Mouse (Mus musculus) midbrain, embryonic 13.5 days (tissue): ENCODE measurements around the gene Tmem268. TPM values are rescaled to one million over a fixed set of nuclear protein-coding genes. Genes with fewer than 3 reads are reported as not detected.

Source experiments
- ATAC-seq: fragments of 200-750 bp; cut with Nextera tagmentation; 2 replicates; pipeline ENCODE4 v1.8.0; 2017; ENCODE audit warnings: mild to moderate bottlenecking, moderate TSS enrichment, moderate library complexity
- H3K27ac ChIP-seq: fragments of 300-500 bp; sonication (generic); 2 replicates; pipeline ENCODE4 v1.5.1; 2015; ENCODE audit warnings: inconsistent platforms, mild to moderate bottlenecking, moderate library complexity
- H3K27me3 ChIP-seq: fragments of 300-500 bp; sonication (generic); 2 replicates; pipeline ENCODE4 v1.6.1; 2015; ENCODE audit warnings: mild to moderate bottlenecking, inconsistent platforms
- H3K36me3 ChIP-seq: fragments of 300-500 bp; sonication (generic); 2 replicates; pipeline ENCODE4 v1.6.1; 2015; ENCODE audit warnings: mild to moderate bottlenecking, inconsistent platforms
- H3K4me1 ChIP-seq: fragments of 300-500 bp; sonication (generic); replicated peaks from 2 replicates; pipeline ENCODE4 v1.6.1; 2015; ENCODE audit warnings: inconsistent platforms
- H3K4me2 ChIP-seq: fragments of 300-500 bp; sonication (generic); replicated peaks from 2 replicates; pipeline ENCODE4 v1.6.1; 2015; ENCODE audit warnings: moderate library complexity, mild to moderate bottlenecking, inconsistent platforms
- H3K4me3 ChIP-seq: fragments of 300-500 bp; sonication (generic); replicated peaks from 2 replicates; pipeline ENCODE4 v1.5.1; 2015; ENCODE audit warnings: mild to moderate bottlenecking, inconsistent platforms
- H3K9ac ChIP-seq: fragments of 300-500 bp; sonication (generic); replicated peaks from 2 replicates; pipeline ENCODE4 v1.6.1; 2015; ENCODE audit warnings: mild to moderate bottlenecking, inconsistent platforms
- H3K9me3 ChIP-seq: fragments of 300-500 bp; sonication (generic); 2 replicates; pipeline ENCODE4 v1.6.1; 2016; ENCODE audit warnings: mild to moderate bottlenecking, inconsistent platforms
- WGBS: fragments of 180-500 bp; shearing (Covaris S2); methylation state at CpG from one replicate; pipeline ENCODE4 v1.1.7; 2015; 5-methylcytosine and 5-hydroxymethylcytosine counted together
- polyA plus RNA-seq: library from polyadenylated mRNA; unstranded; fragments of >200 nt; fragmentation: Nextera tagmentation; extraction: Ambion mirVana; gene quantifications from 2 replicates; pipeline ENCODE4 v1.2.1, GENCODE M21; 2015

The Tmem268 gene
- 2.7 and 2.8 TPM in 2 replicates for polyA plus RNA-seq

- 0 out of 2 replicates have a peak, but pooled peaks cover 9% of the 10 kb centered on the region for H3K27me3 ChIP-seq
- WGBS = under 1% methylated on average over 81 of the region's 81 CpGs
- H3K9me3 ChIP-seq = no peaks in the 10 kb centered on the region
- H3K27ac ChIP-seq = no peak within 1 kb of the TSS
- peaks cover 30% of the 10 kb centered on the region for H3K4me1 ChIP-seq
- peaks cover 9% of the 10 kb centered on the region for H3K36me3 ChIP-seq
- peak; percentile 81 for ATAC-seq
- H3K4me3 ChIP-seq = peak within 1 kb of the TSS; percentile 67
- H3K9ac ChIP-seq = peak within 1 kb of the TSS; percentile 87
- peak within 1 kb of the TSS; percentile 90 for H3K4me2 ChIP-seq
Measured at GRCm38 (mm10) chr4:63558407-63559081, at the start of gene Tmem268. Gene Tmem268 (plus strand): TSS chr4:63558781.

- H3K4me1 ChIP-seq = no peaks in the 10 kb centered on the region
- 83% methylated on average over 2 of the region's 2 CpGs for WGBS
- H3K27ac ChIP-seq = no peak overlapping the region
- no peaks in the 10 kb centered on the region for H3K27me3 ChIP-seq
- no peak overlapping the region for H3K4me2 ChIP-seq
- ATAC-seq = no peak
- H3K4me3 ChIP-seq = no peak overlapping the region
- H3K36me3 ChIP-seq = no peaks in the 10 kb centered on the region
- H3K9me3 ChIP-seq = no peaks in the 10 kb centered on the region
- H3K9ac ChIP-seq = no peak overlapping the region
Measured at GRCm38 (mm10) chr4:63512921-63513320, 45.7 kb upstream of the Tmem268 start.

- no peaks in the 10 kb centered on the region for H3K4me1 ChIP-seq
- H3K27me3 ChIP-seq = no peaks in the 10 kb centered on the region
- no peak overlapping the region for H3K4me3 ChIP-seq
- no peak overlapping the region for H3K27ac ChIP-seq
- no peak overlapping the region for H3K9ac ChIP-seq
- no peaks in the 10 kb centered on the region for H3K36me3 ChIP-seq
- no peak for ATAC-seq
- H3K9me3 ChIP-seq = no peaks in the 10 kb centered on the region
- 70% methylated on average over 4 of the region's 4 CpGs for WGBS
- H3K4me2 ChIP-seq = no peak overlapping the region
Measured at GRCm38 (mm10) chr4:63514454-63514984, 44.1 kb upstream of the Tmem268 start.

GRCm38 (mm10) chr4:63515021-63515420, 43.6 kb upstream of the Tmem268 start:
- no peak overlapping the region for H3K4me2 ChIP-seq
- no peaks in the 10 kb centered on the region for H3K4me1 ChIP-seq
- no peaks in the 10 kb centered on the region for H3K9me3 ChIP-seq
- no peak for ATAC-seq
- no peaks in the 10 kb centered on the region for H3K27me3 ChIP-seq
- H3K36me3 ChIP-seq = no peaks in the 10 kb centered on the region
- H3K4me3 ChIP-seq = no peak overlapping the region
- H3K27ac ChIP-seq = no peak overlapping the region
- 89% methylated on average over 5 of the region's 5 CpGs for WGBS
- H3K9ac ChIP-seq = no peak overlapping the region

GRCm38 (mm10) chr4:63521813-63522419, 36.7 kb upstream of the Tmem268 start:
- Histone ChIP-seq H3K27me3 (no peaks in the 10 kb centered on the region), H3K36me3 (no peaks in the 10 kb centered on the region), H3K9me3 (no peaks in the 10 kb centered on the region), H3K4me1 (no peaks in the 10 kb centered on the region), H3K9ac (no peak overlapping the region), H3K4me3 (no peak overlapping the region), H3K27ac (no peak overlapping the region), H3K4me2 (no peak overlapping the region)
- no peak for ATAC-seq
- 84% methylated on average over 2 of the region's 2 CpGs for WGBS

GRCm38 (mm10) chr4:63525514-63525913, 33.1 kb upstream of the Tmem268 start:
- WGBS = 67% methylated on average over 8 of the region's 8 CpGs
- no peak overlapping the region for H3K9ac ChIP-seq

GRCm38 (mm10) chr4:63528946-63529345, 29.6 kb upstream of the Tmem268 start:
- Histone ChIP-seq H3K9ac (no peak overlapping the region), H3K4me2 (no peak overlapping the region), H3K36me3 (no peaks in the 10 kb centered on the region), H3K4me1 (no peaks in the 10 kb centered on the region), H3K27me3 (no peaks in the 10 kb centered on the region), H3K27ac (no peak overlapping the region), H3K9me3 (no peaks in the 10 kb centered on the region), H3K4me3 (no peak overlapping the region)
- ATAC-seq = 0 out of 2 replicates have a peak, but pooled peaks have one; percentile 40
- WGBS = 77% methylated on average over 6 of the region's 6 CpGs

More at GRCm38 (mm10) chr4:63525514-63525913, 33.1 kb upstream of the Tmem268 start:
- H3K9me3 ChIP-seq = no peaks in the 10 kb centered on the region
- ATAC-seq = no peak
- H3K4me3 ChIP-seq = no peak overlapping the region
- H3K27me3 ChIP-seq = no peaks in the 10 kb centered on the region
- H3K4me2 ChIP-seq = no peak overlapping the region
- H3K36me3 ChIP-seq = no peaks in the 10 kb centered on the region
- H3K4me1 ChIP-seq = no peaks in the 10 kb centered on the region
- H3K27ac ChIP-seq = no peak overlapping the region

GRCm38 (mm10) chr4:63530409-63530808, 28.2 kb upstream of the Tmem268 start:
- Histone ChIP-seq H3K4me2 (no peak overlapping the region), H3K27me3 (no peaks in the 10 kb centered on the region), H3K27ac (no peak overlapping the region), H3K4me1 (no peaks in the 10 kb centered on the region), H3K9ac (no peak overlapping the region), H3K4me3 (no peak overlapping the region), H3K9me3 (no peaks in the 10 kb centered on the region), H3K36me3 (no peaks in the 10 kb centered on the region)
- ATAC-seq = no peak
- 83% methylated on average over 7 of the region's 7 CpGs for WGBS

- 0 out of 2 replicates have a peak, but pooled peaks cover 8% of the 10 kb centered on the region for H3K4me1 ChIP-seq
- no peaks in the 10 kb centered on the region for H3K9me3 ChIP-seq
- no peaks in the 10 kb centered on the region for H3K27me3 ChIP-seq
- H3K4me3 ChIP-seq = no peak overlapping the region
- H3K4me2 ChIP-seq = no peak overlapping the region
- no peak overlapping the region for H3K27ac ChIP-seq
- ATAC-seq = no peak
- H3K9ac ChIP-seq = no peak overlapping the region
- 80% methylated on average over 4 of the region's 4 CpGs for WGBS
- no peaks in the 10 kb centered on the region for H3K36me3 ChIP-seq
Measured at GRCm38 (mm10) chr4:63537602-63538001, 21.0 kb upstream of the Tmem268 start.

GRCm38 (mm10) chr4:63542209-63542608, 16.4 kb upstream of the Tmem268 start:
- no peaks in the 10 kb centered on the region for H3K36me3 ChIP-seq
- H3K27ac ChIP-seq = no peak overlapping the region
- no peak for ATAC-seq
- H3K9me3 ChIP-seq = no peaks in the 10 kb centered on the region
- H3K4me1 ChIP-seq = peaks cover 32% of the 10 kb centered on the region
- no peak overlapping the region for H3K9ac ChIP-seq
- no peaks in the 10 kb centered on the region for H3K27me3 ChIP-seq
- H3K4me3 ChIP-seq = no peak overlapping the region
- no peak overlapping the region for H3K4me2 ChIP-seq
- WGBS = 79% methylated on average over 2 of the region's 2 CpGs

- peak; percentile 75 for ATAC-seq
Measured at GRCm38 (mm10) chr4:63543746-63544493, 14.7 kb upstream of the Tmem268 start.

More at GRCm38 (mm10) chr4:63543746-63544493, 14.7 kb upstream of the Tmem268 start:
- H3K4me3 ChIP-seq = peak overlapping the region; percentile 78
- H3K36me3 ChIP-seq = peaks cover 7% of the 10 kb centered on the region
- H3K4me1 ChIP-seq = peaks cover 37% of the 10 kb centered on the region
- H3K9ac ChIP-seq = no peak overlapping the region
- H3K4me2 ChIP-seq = peak overlapping the region; percentile 81
- H3K27ac ChIP-seq = peak overlapping the region; percentile 82
- WGBS = 64% methylated on average over 10 of the region's 10 CpGs
- no peaks in the 10 kb centered on the region for H3K27me3 ChIP-seq
- no peaks in the 10 kb centered on the region for H3K9me3 ChIP-seq
